Mouse (Mus musculus) spleen, adult 2 months (tissue): ENCODE results near the gene Kif16b.

Experiments
- CTCF ChIP-seq: fragments of 200-500 bp; IDR thresholded peaks from 2 replicates; pipeline ENCODE4 v1.5.1; 2011; ENCODE audit warnings: mild to moderate bottlenecking, inconsistent platforms; ENCODE audit not compliant: insufficient read depth, insufficient read length, insufficient replicate concordance; ENCODE audit errors: extremely low read depth
- POLR2A ChIP-seq: fragments of 200-500 bp; IDR thresholded peaks from 2 replicates; pipeline ENCODE4 v1.6.1; 2011; ENCODE audit warnings: low read depth, low read length, inconsistent platforms

DNA sequence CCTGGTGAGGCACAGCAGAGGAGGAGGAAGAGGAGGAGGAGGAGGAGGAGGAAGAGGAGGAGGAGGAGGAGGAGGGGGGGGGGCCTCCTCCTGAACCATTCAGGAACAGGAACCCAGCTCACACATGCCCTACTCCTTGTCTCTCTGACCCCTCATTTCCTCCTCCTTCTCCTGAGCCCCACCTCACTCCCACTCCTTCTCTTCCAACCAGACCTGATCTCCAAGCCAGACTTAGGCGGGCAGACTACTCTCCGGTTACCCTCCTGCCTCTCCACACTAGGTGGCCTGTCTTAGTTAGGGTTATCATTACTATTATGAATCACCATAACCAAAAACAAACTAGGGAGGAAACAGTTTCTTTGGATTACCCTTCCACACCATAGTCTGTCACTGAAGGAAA, 10.0 kb downstream of the Kif16b start:
- no peak for TF ChIP-seq CTCF
- TF ChIP-seq POLR2A = no peak
